Mouse (Mus musculus): ENCODE data around the gene Itgb7. TPM values are rescaled to one million over a fixed set of nuclear protein-coding genes. Genes with fewer than 3 reads are reported as not detected.

Gene Itgb7
- polyA plus RNA-seq (2012; fragmentation: generic; extraction: Trizol): 2.0 TPM

- no peak within 1 kb of the TSS for H3ac ChIP-seq (ENCODE audit: control insufficient read depth, insufficient read length)
- H3K4me2 ChIP-seq (ENCODE audit: low read depth): peak within 1 kb of the TSS; percentile 56
- H3K27me3 ChIP-seq (ENCODE audit: control insufficient read depth, insufficient read depth, insufficient read length): no peaks in the 10 kb centered on the region
- H3K4me3 ChIP-seq: no peak within 1 kb of the TSS
- peaks cover 12% of the 10 kb centered on the region for H3K36me3 ChIP-seq (ENCODE audit: control insufficient read depth, insufficient read depth)
- TF ChIP-seq SRF (IDR thresholded peaks at IDR 0.05; ENCODE audit: control insufficient read depth, insufficient read length, low read depth) (no peak), MYOD1 (IDR thresholded peaks at IDR 0.05; ENCODE audit: control insufficient read depth in 1 of 3, insufficient read length in 2 of 3, low read depth in 2 of 3) (peak in 1 of 3 experiments; percentile 8)
- H3K79me2 ChIP-seq (ENCODE audit: control insufficient read depth, insufficient read depth): no peaks in the 10 kb centered on the region
Observed at GRCm38 (mm10) chr15:102231748-102232147, at the start of gene Itgb7. Itgb7 (minus strand) TSS chr15:102231944.

- Histone ChIP-seq H3K36me3 (ENCODE audit: control insufficient read depth, insufficient read depth) (no peaks in the 10 kb centered on the region), H3K4me3 (peak overlapping the region; percentile 69), H3ac (ENCODE audit: control insufficient read depth, insufficient read length) (peak overlapping the region; percentile 32), H3K79me2 (ENCODE audit: control insufficient read depth, insufficient read depth) (peaks cover 16% of the 10 kb centered on the region), H3K27me3 (ENCODE audit: control insufficient read depth, insufficient read depth, insufficient read length) (no peaks in the 10 kb centered on the region), H3K4me2 (ENCODE audit: low read depth) (peak overlapping the region; percentile 96)
- no peak for TF ChIP-seq CEBPB (IDR thresholded peaks at IDR 0.05; ENCODE audit: insufficient read depth, poor library complexity, severe bottlenecking)
- no peak for TF ChIP-seq SRF (IDR thresholded peaks at IDR 0.05; ENCODE audit: control insufficient read depth, insufficient read length, low read depth)
- no peak for TF ChIP-seq TCF3 (IDR thresholded peaks at IDR 0.05; ENCODE audit: insufficient read length, low read depth)
- no peak for TF ChIP-seq REST (IDR thresholded peaks at IDR 0.05; ENCODE audit: insufficient read depth, insufficient read length)
- no peak for TF ChIP-seq E2F4 (IDR thresholded peaks at IDR 0.05; ENCODE audit: insufficient read depth)
- no peak for TF ChIP-seq MYOD1 (IDR thresholded peaks at IDR 0.05; ENCODE audit: control insufficient read depth in 1 of 3, insufficient read length in 2 of 3, low read depth in 2 of 3)
- TF ChIP-seq POLR2A (IDR thresholded peaks at IDR 0.05; ENCODE audit: insufficient read length, low read depth): no peak
- TF ChIP-seq USF1 (IDR thresholded peaks at IDR 0.05; ENCODE audit: low read depth): no peak
- no peak for TF ChIP-seq POLR2AphosphoS2 (IDR thresholded peaks at IDR 0.05; ENCODE audit: insufficient read length, low read depth)
- no peak for TF ChIP-seq TCF12 (IDR thresholded peaks at IDR 0.05; ENCODE audit: insufficient read depth, poor library complexity, severe bottlenecking)
- no peak for TF ChIP-seq MYOG (IDR thresholded peaks at IDR 0.05; ENCODE audit: control insufficient read depth in 1 of 3, insufficient read depth in 1 of 3, insufficient read length in 2 of 3, low read depth in 2 of 3)
- TF ChIP-seq MAX (IDR thresholded peaks at IDR 0.05; ENCODE audit: low read depth): no peak
Observed at GRCm38 (mm10) chr15:102280623-102281022, 48.9 kb upstream of the Itgb7 start.

GRCm38 (mm10) chr15:102279783-102280520, 48.2 kb upstream of the Itgb7 start:
- TF ChIP-seq CEBPB (IDR thresholded peaks at IDR 0.05; ENCODE audit: insufficient read depth, poor library complexity, severe bottlenecking) (no peak), POLR2A (IDR thresholded peaks at IDR 0.05; ENCODE audit: insufficient read length, low read depth) (no peak), REST (IDR thresholded peaks at IDR 0.05; ENCODE audit: insufficient read depth, insufficient read length) (no peak)
- peak overlapping the region; percentile 96 for H3K4me2 ChIP-seq (ENCODE audit: low read depth)
- peak overlapping the region; percentile 32 for H3ac ChIP-seq (ENCODE audit: control insufficient read depth, insufficient read length)
- peaks cover 16% of the 10 kb centered on the region for H3K79me2 ChIP-seq (ENCODE audit: control insufficient read depth, insufficient read depth)
- no peaks in the 10 kb centered on the region for H3K36me3 ChIP-seq (ENCODE audit: control insufficient read depth, insufficient read depth)
- H3K4me3 ChIP-seq: peak overlapping the region; percentile 69
- no peaks in the 10 kb centered on the region for H3K27me3 ChIP-seq (ENCODE audit: control insufficient read depth, insufficient read depth, insufficient read length)

GRCm38 (mm10) chr15:102279092-102279782, 47.5 kb upstream of the Itgb7 start, which contains the start of gene Mfsd5:
Mfsd5 (plus strand) TSS chr15:102279454.
- peaks cover 16% of the 10 kb centered on the region for H3K79me2 ChIP-seq (ENCODE audit: control insufficient read depth, insufficient read depth)
- peak within 1 kb of the TSS; percentile 96 for H3K4me2 ChIP-seq (ENCODE audit: low read depth)
- H3K36me3 ChIP-seq (ENCODE audit: control insufficient read depth, insufficient read depth): no peaks in the 10 kb centered on the region
- H3K27me3 ChIP-seq (ENCODE audit: control insufficient read depth, insufficient read depth, insufficient read length): no peaks in the 10 kb centered on the region
- H3ac ChIP-seq (ENCODE audit: control insufficient read depth, insufficient read length): peak within 1 kb of the TSS; percentile 32
- TF ChIP-seq TCF12 (IDR thresholded peaks at IDR 0.05; ENCODE audit: insufficient read depth, poor library complexity, severe bottlenecking) (no peak), TCF3 (IDR thresholded peaks at IDR 0.05; ENCODE audit: insufficient read length, low read depth) (no peak), POLR2A (IDR thresholded peaks at IDR 0.05; ENCODE audit: insufficient read length, low read depth) (peak; percentile 90), MAX (IDR thresholded peaks at IDR 0.05; ENCODE audit: low read depth) (no peak), E2F4 (IDR thresholded peaks at IDR 0.05; ENCODE audit: insufficient read depth) (peak; percentile 32), CEBPB (IDR thresholded peaks at IDR 0.05; ENCODE audit: insufficient read depth, poor library complexity, severe bottlenecking) (no peak), SRF (IDR thresholded peaks at IDR 0.05; ENCODE audit: control insufficient read depth, insufficient read length, low read depth) (no peak), MYOG (IDR thresholded peaks at IDR 0.05; ENCODE audit: control insufficient read depth in 1 of 3, insufficient read depth in 1 of 3, insufficient read length in 2 of 3, low read depth in 2 of 3) (peak in 2 of 3 experiments; percentile 19 to 52), REST (IDR thresholded peaks at IDR 0.05; ENCODE audit: insufficient read depth, insufficient read length) (no peak), USF1 (IDR thresholded peaks at IDR 0.05; ENCODE audit: low read depth) (peak; percentile 94), MYOD1 (IDR thresholded peaks at IDR 0.05; ENCODE audit: control insufficient read depth in 1 of 3, insufficient read length in 2 of 3, low read depth in 2 of 3) (peak in 1 of 3 experiments; percentile 46), POLR2AphosphoS2 (IDR thresholded peaks at IDR 0.05; ENCODE audit: insufficient read length, low read depth) (peak; percentile 83)
- H3K4me3 ChIP-seq: peak within 1 kb of the TSS; percentile 69

- peak overlapping the region; percentile 87 for H3K4me2 ChIP-seq (ENCODE audit: low read depth)
- peak overlapping the region; percentile 32 for H3ac ChIP-seq (ENCODE audit: control insufficient read depth, insufficient read length)
- no peaks in the 10 kb centered on the region for H3K27me3 ChIP-seq (ENCODE audit: control insufficient read depth, insufficient read depth, insufficient read length)
- no peaks in the 10 kb centered on the region for H3K36me3 ChIP-seq (ENCODE audit: control insufficient read depth, insufficient read depth)
- peaks cover 16% of the 10 kb centered on the region for H3K79me2 ChIP-seq (ENCODE audit: control insufficient read depth, insufficient read depth)
- TF ChIP-seq POLR2AphosphoS2 (IDR thresholded peaks at IDR 0.05; ENCODE audit: insufficient read length, low read depth) (no peak), TCF3 (IDR thresholded peaks at IDR 0.05; ENCODE audit: insufficient read length, low read depth) (no peak), POLR2A (IDR thresholded peaks at IDR 0.05; ENCODE audit: insufficient read length, low read depth) (no peak), MAX (IDR thresholded peaks at IDR 0.05; ENCODE audit: low read depth) (no peak)
- peak overlapping the region; percentile 69 for H3K4me3 ChIP-seq
Observed at GRCm38 (mm10) chr15:102278726-102279091, 47.0 kb upstream of the Itgb7 start.
